Mouse (Mus musculus) hindbrain, embryonic 10.5 days (tissue): ENCODE measurements around the gene Odf2l. TPM values are rescaled to one million over a fixed set of nuclear protein-coding genes. Genes with fewer than 3 reads are reported as not detected.

Experiments used
- DNase-seq: peaks from one replicate; pipeline ENCODE4 v3.0.0-alpha.2; 2017; ENCODE audit warnings: low spot score
- H3K27ac ChIP-seq: fragments of 300-500 bp; sonication (generic); 2 replicates; pipeline ENCODE4 v1.5.1; 2016; ENCODE audit warnings: mild to moderate bottlenecking, moderate library complexity
- H3K27me3 ChIP-seq: fragments of 300-500 bp; sonication (generic); 2 replicates; pipeline ENCODE4 v1.6.1; 2016; ENCODE audit warnings: mild to moderate bottlenecking; ENCODE audit not compliant: poor library complexity, insufficient read depth, severe bottlenecking
- H3K36me3 ChIP-seq: fragments of 300-500 bp; sonication (generic); 2 replicates; pipeline ENCODE4 v1.6.1; 2016; ENCODE audit warnings: mild to moderate bottlenecking, moderate library complexity
- H3K4me1 ChIP-seq: fragments of 300-500 bp; sonication (generic); replicated peaks from 2 replicates; pipeline ENCODE4 v1.6.1; 2016; ENCODE audit warnings: mild to moderate bottlenecking
- H3K4me3 ChIP-seq: fragments of 300-500 bp; sonication (generic); 2 replicates; pipeline ENCODE4 v1.5.1; 2016; ENCODE audit warnings: mild to moderate bottlenecking, moderate library complexity
- H3K9me3 ChIP-seq: fragments of 300-500 bp; sonication (generic); 2 replicates; pipeline ENCODE4 v1.6.1; 2016; ENCODE audit warnings: mild to moderate bottlenecking, moderate library complexity
- WGBS: fragments of 180-500 bp; shearing (Covaris S2); methylation state at CpG from one replicate; pipeline ENCODE4 v1.1.7; 2016; 5-methylcytosine and 5-hydroxymethylcytosine counted together
- polyA plus RNA-seq: library from polyadenylated mRNA; unstranded; fragments of >200 nt; fragmentation: Nextera tagmentation; extraction: Ambion mirVana; gene quantifications from 2 replicates; pipeline ENCODE4 v1.2.1, GENCODE M21; 2016

Odf2l gene
- polyA plus RNA-seq, 1 experiment from 2014 or later: 17.8 TPM

GRCm38 (mm10) chr3:145147483-145147882 is 29.1 kb downstream of the Odf2l start:
- no peak overlapping the region for H3K4me3 ChIP-seq
- no peak for DNase-seq
- 82% methylated on average over 2 of the region's 2 CpGs for WGBS
- no peak overlapping the region for H3K27ac ChIP-seq
- peaks cover 51% of the 10 kb centered on the region for H3K36me3 ChIP-seq
- no peaks in the 10 kb centered on the region for H3K27me3 ChIP-seq
- no peaks in the 10 kb centered on the region for H3K9me3 ChIP-seq
- no peaks in the 10 kb centered on the region for H3K4me1 ChIP-seq

DNA sequence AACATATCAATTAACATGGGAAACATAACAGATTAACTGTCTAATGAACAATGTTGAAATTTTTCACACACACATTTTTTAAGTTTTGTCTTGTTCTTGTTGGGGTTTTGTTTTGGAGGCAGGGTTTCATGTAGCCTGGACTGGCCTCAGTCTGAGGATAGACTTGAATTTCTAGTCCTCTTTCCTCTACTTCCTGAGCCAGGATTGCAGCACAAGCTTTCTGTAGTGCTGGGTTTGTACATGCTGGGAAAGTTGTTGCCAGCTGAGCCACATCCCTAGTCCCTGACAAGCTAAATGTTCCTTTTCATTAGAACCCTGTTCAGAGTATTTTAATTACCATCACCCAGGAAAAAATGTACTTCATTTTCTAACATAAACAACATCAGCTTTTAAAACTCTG is 29.6 kb downstream of the Odf2l start:
- DNase-seq: no peak
- Histone ChIP-seq H3K4me3 (no peak overlapping the region), H3K4me1 (no peaks in the 10 kb centered on the region), H3K9me3 (no peaks in the 10 kb centered on the region), H3K36me3 (peaks cover 50% of the 10 kb centered on the region), H3K27me3 (no peaks in the 10 kb centered on the region), H3K27ac (no peak overlapping the region)

DNA sequence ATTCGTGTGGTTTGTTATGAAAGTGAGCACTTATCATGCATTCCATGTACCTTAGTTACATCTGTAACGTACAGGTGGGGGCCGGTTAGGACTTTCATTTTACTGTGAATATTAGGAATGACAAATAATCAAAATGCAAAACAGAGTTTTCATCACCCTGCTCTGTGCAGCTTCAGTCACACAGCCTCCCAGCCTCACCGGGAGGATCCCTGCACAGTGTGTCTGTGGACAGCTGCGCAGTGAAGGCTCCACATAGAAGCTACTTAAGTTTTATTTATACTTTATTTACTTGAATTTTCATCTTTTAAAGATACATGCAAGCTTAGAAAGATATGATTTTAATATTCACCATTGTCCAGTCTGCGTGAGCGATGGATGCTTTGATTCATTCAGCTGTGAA is 32.7 kb downstream of the Odf2l start:
- H3K27me3 ChIP-seq: no peaks in the 10 kb centered on the region
- H3K36me3 ChIP-seq: peaks cover 55% of the 10 kb centered on the region
- H3K9me3 ChIP-seq: no peaks in the 10 kb centered on the region
- no peak overlapping the region for H3K27ac ChIP-seq
- H3K4me3 ChIP-seq: no peak overlapping the region
- no peaks in the 10 kb centered on the region for H3K4me1 ChIP-seq
- DNase-seq: no peak
- WGBS: 95% methylated on average over 7 of the region's 7 CpGs

DNA sequence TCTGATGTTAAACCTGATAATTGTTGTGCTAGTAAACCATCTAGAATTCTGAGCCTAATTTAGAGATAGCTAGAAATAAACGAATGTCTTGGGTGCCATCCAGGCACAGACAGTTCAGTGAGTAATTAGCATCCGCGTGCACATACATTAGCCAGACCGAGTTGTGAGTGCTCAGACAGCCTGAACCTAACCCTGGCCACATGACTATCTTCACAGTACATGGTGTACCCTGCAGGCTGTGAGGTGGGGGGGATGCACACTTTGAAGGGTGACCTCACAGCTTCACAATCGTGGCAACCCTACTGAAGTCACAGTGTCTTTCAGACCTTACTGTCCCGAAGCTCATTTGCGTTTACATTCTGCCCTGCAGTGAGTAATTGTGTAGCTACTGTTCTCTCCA is 33.5 kb downstream of the Odf2l start:
- Histone ChIP-seq H3K36me3 (peaks cover 46% of the 10 kb centered on the region), H3K27me3 (no peaks in the 10 kb centered on the region), H3K4me3 (no peak overlapping the region), H3K9me3 (no peaks in the 10 kb centered on the region), H3K27ac (no peak overlapping the region), H3K4me1 (no peaks in the 10 kb centered on the region)
- no peak for DNase-seq
- 88% methylated on average over 7 of the region's 7 CpGs for WGBS

DNA sequence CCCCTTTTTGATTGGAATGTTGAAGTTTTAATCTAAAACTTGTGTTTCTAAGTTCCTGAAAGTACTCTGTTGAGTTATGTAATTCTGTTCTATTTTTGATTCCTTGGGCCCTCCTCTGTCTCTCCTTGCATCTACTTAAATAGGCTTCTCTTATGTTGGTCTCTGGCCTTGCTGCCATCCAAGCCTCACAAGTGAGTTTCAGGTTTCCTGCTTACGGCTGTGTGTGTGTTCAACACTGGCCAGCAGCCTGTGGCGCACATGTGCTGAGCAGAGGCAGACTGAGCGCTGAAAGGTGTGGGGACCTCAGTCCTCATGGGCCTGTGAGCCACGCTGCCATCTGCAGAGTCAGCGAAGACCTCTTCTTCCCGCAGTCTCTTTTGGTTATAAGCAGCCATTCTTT is 38.5 kb downstream of the Odf2l start:
- Histone ChIP-seq H3K4me3 (no peak overlapping the region), H3K9me3 (0 out of 2 replicates have a peak, but pooled peaks cover 2% of the 10 kb centered on the region), H3K27me3 (no peaks in the 10 kb centered on the region), H3K27ac (no peak overlapping the region), H3K4me1 (no peaks in the 10 kb centered on the region), H3K36me3 (peaks cover 19% of the 10 kb centered on the region)
- WGBS: 81% methylated on average over 6 of the region's 6 CpGs
- peak; percentile 11 for DNase-seq

DNA sequence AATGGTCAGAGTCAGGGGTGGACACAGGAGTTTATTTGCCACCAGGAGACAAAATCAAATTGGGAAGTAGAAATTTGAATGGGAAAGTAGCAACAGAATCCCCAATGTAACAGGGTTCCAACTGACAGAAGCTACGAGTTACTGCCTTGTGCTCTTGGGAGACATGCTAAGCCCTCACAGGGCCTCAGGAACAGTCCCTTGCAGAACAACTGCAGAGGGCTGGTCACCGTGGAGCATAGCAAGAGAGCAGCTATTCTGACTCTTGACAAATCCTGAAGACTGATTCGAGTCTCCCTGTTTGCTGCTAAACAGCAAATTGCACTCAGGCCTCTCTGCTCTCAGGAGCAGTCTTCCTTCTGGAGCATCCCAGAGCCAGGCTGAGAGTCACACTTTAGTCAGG is 40.1 kb downstream of the Odf2l start:
- WGBS: 87% methylated on average over 3 of the region's 3 CpGs
- peaks cover 16% of the 10 kb centered on the region for H3K36me3 ChIP-seq
- no peaks in the 10 kb centered on the region for H3K4me1 ChIP-seq
- H3K27ac ChIP-seq: no peak overlapping the region
- DNase-seq: no peak
- H3K4me3 ChIP-seq: no peak overlapping the region
- 0 out of 2 replicates have a peak, but pooled peaks cover 2% of the 10 kb centered on the region for H3K9me3 ChIP-seq
- H3K27me3 ChIP-seq: no peaks in the 10 kb centered on the region

GRCm38 (mm10) chr3:145166741-145167140 is 48.4 kb downstream of the Odf2l start:
- no peak for DNase-seq
- Histone ChIP-seq H3K4me3 (no peak overlapping the region), H3K36me3 (no peaks in the 10 kb centered on the region), H3K27me3 (no peaks in the 10 kb centered on the region), H3K4me1 (no peaks in the 10 kb centered on the region), H3K9me3 (no peaks in the 10 kb centered on the region), H3K27ac (no peak overlapping the region)
- 97% methylated on average over 11 of the region's 11 CpGs for WGBS

DNA sequence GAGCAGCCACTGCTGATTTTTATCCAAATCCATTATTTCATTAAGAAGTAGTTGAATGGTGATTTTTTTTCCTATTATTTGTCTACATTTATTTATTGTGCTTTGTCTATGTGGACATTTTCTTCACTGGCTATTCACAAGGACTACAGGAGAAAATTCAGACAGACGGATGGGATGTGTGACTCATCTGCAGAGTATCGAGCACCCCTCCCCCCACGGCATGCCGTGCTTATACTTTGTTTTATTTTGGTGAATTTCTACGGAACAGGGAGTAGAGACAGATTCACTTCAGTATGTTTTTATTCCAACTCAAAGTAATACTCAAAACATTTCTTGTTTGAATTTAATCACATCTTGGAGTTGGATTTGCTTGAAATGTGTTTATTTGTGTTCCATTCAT is 49.4 kb downstream of the Odf2l start:
- no peak for DNase-seq
- no peaks in the 10 kb centered on the region for H3K4me1 ChIP-seq
- H3K9me3 ChIP-seq: no peaks in the 10 kb centered on the region
- H3K27me3 ChIP-seq: no peaks in the 10 kb centered on the region
- no peak overlapping the region for H3K4me3 ChIP-seq
- no peaks in the 10 kb centered on the region for H3K36me3 ChIP-seq
- WGBS: 85% methylated on average over 5 of the region's 5 CpGs
- H3K27ac ChIP-seq: no peak overlapping the region

DNA sequence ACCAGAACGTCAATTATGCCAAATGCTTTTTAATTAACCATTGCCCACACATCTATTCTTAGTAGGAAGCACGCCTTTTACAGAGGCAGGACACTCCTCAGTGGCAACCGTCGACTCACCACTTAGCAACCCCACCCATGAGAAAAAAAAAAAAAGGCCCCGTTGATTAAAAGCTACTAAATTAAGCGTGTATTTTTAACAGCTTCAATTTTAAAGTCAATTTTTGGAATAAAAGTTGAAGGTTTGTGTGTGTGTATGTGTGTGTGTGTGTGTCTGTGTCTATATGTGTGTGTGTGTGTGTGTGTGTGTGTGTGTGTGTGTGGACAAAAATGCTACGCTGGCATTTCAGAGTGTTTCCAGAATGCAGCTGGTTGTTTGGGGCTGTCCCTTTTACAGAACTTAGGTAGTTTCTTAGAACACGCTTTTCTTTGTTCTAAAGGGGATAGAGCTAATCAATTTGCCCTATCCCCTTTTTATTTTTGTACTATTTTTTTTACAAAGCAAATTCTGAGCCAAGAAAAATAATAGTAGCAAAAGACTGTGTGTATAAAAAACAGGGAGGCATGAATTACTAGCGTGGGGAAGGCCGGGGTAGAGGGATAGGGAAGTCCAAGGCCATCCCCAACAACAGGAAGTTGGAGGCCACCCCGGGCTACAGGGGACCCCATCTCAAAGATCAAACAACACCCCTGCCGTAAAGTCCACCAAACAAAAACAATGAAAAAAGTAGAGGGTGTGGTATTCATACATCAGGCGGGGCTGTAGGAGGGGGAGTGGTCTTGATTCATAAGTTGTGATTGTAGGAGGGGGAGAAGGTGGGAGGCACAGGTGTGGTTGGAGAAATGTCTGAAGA is 50.7 kb downstream of the Odf2l start:
- no peak for DNase-seq
- WGBS: 79% methylated on average over 13 of the region's 13 CpGs
- Histone ChIP-seq H3K9me3 (no peaks in the 10 kb centered on the region), H3K4me1 (no peaks in the 10 kb centered on the region), H3K27me3 (no peaks in the 10 kb centered on the region), H3K36me3 (no peaks in the 10 kb centered on the region), H3K27ac (no peak overlapping the region), H3K4me3 (no peak overlapping the region)

- Histone ChIP-seq H3K4me1 (0 out of 2 replicates have a peak, but pooled peaks cover 4% of the 10 kb centered on the region), H3K9me3 (no peaks in the 10 kb centered on the region), H3K4me3 (no peak overlapping the region), H3K36me3 (no peaks in the 10 kb centered on the region), H3K27me3 (no peaks in the 10 kb centered on the region), H3K27ac (no peak overlapping the region)
- 91% methylated on average over 4 of the region's 4 CpGs for WGBS
- no peak for DNase-seq
Observed at GRCm38 (mm10) chr3:145170028-145170427, 51.6 kb downstream of the Odf2l start.

GRCm38 (mm10) chr3:145170604-145171389 is 52.4 kb downstream of the Odf2l start:
- no peaks in the 10 kb centered on the region for H3K9me3 ChIP-seq
- 0 out of 2 replicates have a peak, but pooled peaks cover 4% of the 10 kb centered on the region for H3K4me1 ChIP-seq
- H3K27ac ChIP-seq: no peak overlapping the region
- H3K36me3 ChIP-seq: no peaks in the 10 kb centered on the region
- H3K27me3 ChIP-seq: no peaks in the 10 kb centered on the region
- no peak overlapping the region for H3K4me3 ChIP-seq
- DNase-seq: no peak
- WGBS: 89% methylated on average over 6 of the region's 6 CpGs

DNA sequence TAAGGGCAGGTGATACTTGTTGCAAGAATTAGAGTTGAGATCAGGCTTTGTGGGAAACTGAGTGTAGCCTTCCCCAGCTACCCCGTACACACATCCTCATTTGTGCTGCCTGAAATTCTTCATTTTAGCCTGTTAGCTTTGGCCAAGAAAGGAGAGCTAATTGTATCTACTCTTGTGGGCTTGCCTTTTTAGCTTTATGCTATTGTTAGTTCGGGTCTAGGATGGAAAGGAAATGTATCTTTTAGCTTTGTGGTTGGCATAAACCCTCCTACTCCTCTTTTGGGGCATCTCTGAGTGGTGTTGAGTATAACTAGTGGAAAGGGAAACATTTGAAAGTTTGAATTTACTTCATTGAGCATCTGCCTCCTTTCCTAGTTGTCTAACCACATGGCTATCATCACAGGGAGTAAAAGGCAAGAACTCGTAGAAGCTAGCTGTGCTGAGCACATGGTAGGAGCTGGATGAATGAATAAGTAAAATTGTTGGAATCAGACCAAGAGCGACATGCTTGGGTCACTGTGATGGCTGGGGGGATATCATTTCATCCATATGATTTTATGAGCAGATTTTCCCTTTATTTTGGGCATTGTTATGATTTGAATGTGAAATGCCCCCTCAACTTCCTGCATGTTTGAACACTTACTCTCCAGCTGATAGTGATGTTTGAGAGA is 53.1 kb downstream of the Odf2l start:
- H3K36me3 ChIP-seq: no peaks in the 10 kb centered on the region
- H3K27ac ChIP-seq: no peak overlapping the region
- no peak overlapping the region for H3K4me3 ChIP-seq
- 84% methylated on average over 4 of the region's 4 CpGs for WGBS
- no peaks in the 10 kb centered on the region for H3K27me3 ChIP-seq
- DNase-seq: no peak
- no peaks in the 10 kb centered on the region for H3K9me3 ChIP-seq
- H3K4me1 ChIP-seq: 0 out of 2 replicates have a peak, but pooled peaks cover 4% of the 10 kb centered on the region

DNA sequence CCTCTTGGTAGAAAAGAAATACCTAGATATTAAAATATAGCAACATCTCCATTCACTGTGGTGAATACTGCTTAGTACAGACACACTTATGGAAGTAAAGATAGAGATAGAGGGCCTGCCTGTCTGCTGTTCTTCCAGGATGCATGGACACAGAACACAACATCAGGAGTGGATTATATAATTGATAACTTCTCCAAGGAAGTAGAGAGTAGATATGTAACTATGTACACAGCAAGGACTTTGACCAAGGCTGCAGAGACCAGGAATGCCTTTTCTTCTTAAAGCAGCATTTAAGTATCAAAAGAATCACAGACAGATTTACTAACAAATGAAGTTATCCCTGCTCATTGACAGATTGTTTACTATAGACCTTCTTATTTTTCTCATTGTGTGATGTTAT is 66.3 kb downstream of the Odf2l start:
- no peak for DNase-seq
- H3K9me3 ChIP-seq: no peaks in the 10 kb centered on the region
- no peak overlapping the region for H3K27ac ChIP-seq
- H3K4me1 ChIP-seq: no peaks in the 10 kb centered on the region
- no peaks in the 10 kb centered on the region for H3K36me3 ChIP-seq
- H3K4me3 ChIP-seq: no peak overlapping the region
- no peaks in the 10 kb centered on the region for H3K27me3 ChIP-seq
